Mouse (Mus musculus) heart, adult 2 months (tissue): ENCODE data around the gene Zfand5. TPM values are rescaled to one million over a fixed set of nuclear protein-coding genes. Genes with fewer than 3 reads are reported as not detected.

Source experiments
- DNase-seq, 2 experiments: peaks; one replicate each; pipeline ENCODE4 v3.0.0; 2021
- H3K27ac ChIP-seq: fragments of 200-600 bp; 2 replicates; pipeline ENCODE4 v1.8.1; 2022
- H3K27me3 ChIP-seq: fragments of 200-500 bp; 2 replicates; pipeline ENCODE4 v1.6.1; 2012; ENCODE audit warnings: mild to moderate bottlenecking, low read length, inconsistent platforms, mixed read lengths; ENCODE audit not compliant: control insufficient read depth, insufficient read depth
- H3K36me3 ChIP-seq: fragments of 200-500 bp; 2 replicates; pipeline ENCODE4 v1.6.1; 2012; ENCODE audit warnings: low read length, inconsistent platforms; ENCODE audit not compliant: control insufficient read depth, insufficient read depth
- H3K4me1 ChIP-seq: fragments of 200-500 bp; 2 replicates; pipeline ENCODE4 v1.6.1; 2011; ENCODE audit warnings: low read length; ENCODE audit not compliant: control insufficient read depth, insufficient read depth
- H3K4me3 ChIP-seq: fragments of 200-600 bp; 2 replicates; pipeline ENCODE4 v1.8.1; 2022
- H3K79me2 ChIP-seq: fragments of 200-500 bp; replicated peaks from 2 replicates; pipeline ENCODE4 v1.6.1; 2012; ENCODE audit warnings: mild to moderate bottlenecking, inconsistent platforms, low read length, moderate library complexity, mixed read lengths; ENCODE audit not compliant: control insufficient read depth, insufficient read depth
- H3K9ac ChIP-seq: fragments of 200-500 bp; 2 replicates; pipeline ENCODE4 v1.6.1; 2012; ENCODE audit warnings: low read depth, mild to moderate bottlenecking, control low read depth, inconsistent platforms, low read length, mixed read lengths
- CTCF ChIP-seq: fragments of 200-600 bp; IDR thresholded peaks from 2 replicates; pipeline ENCODE4 v1.8.1; 2022; ENCODE audit warnings: antibody characterized with exemption, mild to moderate bottlenecking, moderate library complexity
- EP300 ChIP-seq: fragments of 200-500 bp; IDR thresholded peaks from 2 replicates; pipeline ENCODE4 v1.6.1; 2011; ENCODE audit warnings: low read depth, low read length, control low read depth; ENCODE audit not compliant: insufficient read depth
- POLR2A ChIP-seq: fragments of 200-500 bp; IDR thresholded peaks from 2 replicates; pipeline ENCODE4 v1.6.1; 2011; ENCODE audit warnings: mild to moderate bottlenecking, low read depth, low read length, control low read depth; ENCODE audit not compliant: insufficient read depth
- WGBS: fragments of 180-500 bp; shearing (Covaris S2); methylation state at CpG from one replicate; pipeline ENCODE4 v1.1.7; 2018; 5-methylcytosine and 5-hydroxymethylcytosine counted together
- intact Hi-C: fragments of 180-260 bp; cut with DNase I; formaldehyde crosslinking; loops from one replicate; pipeline ENCODE4 v1.15.1; 2025
- polyA plus RNA-seq: library from polyadenylated mRNA; depleted of rRNA; stranded (reverse); fragments of >200 nt; gene quantifications from 2 replicates; pipeline ENCODE4 v1.2.3, GENCODE M21; 2012
- total RNA-seq, 2 experiments: library from RNA; stranded (reverse); gene quantifications; 2 replicates each; pipeline ENCODE4 v1.2.3; 2021

Gene Zfand5
- total and polyA plus RNA-seq, 3 experiments = 27.4 to 131 (median 114) TPM

DNA sequence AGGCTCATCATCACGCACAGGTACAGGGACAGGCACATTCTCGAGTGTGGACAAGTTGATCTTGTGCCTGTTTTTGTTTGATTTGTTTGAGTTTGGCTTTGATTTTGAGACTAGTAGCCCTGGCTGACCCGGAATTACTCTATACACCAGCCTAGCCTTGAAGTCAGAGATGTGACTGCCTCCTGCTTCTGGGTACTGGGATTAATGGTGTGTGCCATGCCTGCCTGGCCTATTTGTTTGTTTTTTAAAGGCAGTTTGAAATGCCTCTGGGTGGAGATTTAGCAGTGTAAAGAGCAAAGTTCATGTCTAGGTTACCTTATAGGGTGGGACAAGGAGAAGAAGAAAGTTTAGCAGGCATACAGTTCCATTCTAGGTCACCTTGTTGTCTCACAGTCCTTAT lies 43.6 kb downstream of the Zfand5 start:
- no peaks in the 10 kb centered on the region for H3K79me2 ChIP-seq
- H3K4me3 ChIP-seq = no peak overlapping the region
- no peak for TF ChIP-seq CTCF
- no peaks in the 10 kb centered on the region for H3K27me3 ChIP-seq
- 81% methylated on average over 3 of the region's 3 CpGs for WGBS
- intact Hi-C loops = no loop called here
- no peaks in the 10 kb centered on the region for H3K36me3 ChIP-seq
- H3K27ac ChIP-seq = no peak overlapping the region
- no peak overlapping the region for H3K9ac ChIP-seq
- no peaks in the 10 kb centered on the region for H3K4me1 ChIP-seq
- DNase-seq = no peak

DNA sequence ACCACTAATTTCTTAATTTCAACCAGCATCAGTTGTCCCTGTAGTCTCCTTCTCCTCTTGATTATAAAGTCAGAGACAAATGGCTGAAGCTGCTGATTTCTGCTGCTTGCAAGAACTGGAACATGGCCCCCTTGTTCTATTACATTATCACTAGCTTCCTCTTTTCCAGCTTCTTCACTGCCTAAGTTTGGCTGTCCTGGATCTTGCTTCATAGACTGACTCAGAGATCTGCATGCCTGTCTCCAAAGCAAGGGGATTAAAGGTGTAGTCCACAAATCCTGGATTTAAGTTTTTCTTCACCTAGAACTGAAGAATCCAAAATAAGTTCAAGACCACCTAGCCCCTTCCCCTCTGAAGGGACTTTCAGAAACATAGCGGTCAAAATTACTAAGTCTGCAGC lies 47.5 kb downstream of the Zfand5 start:
- TF ChIP-seq POLR2A = no peak
- no peak for TF ChIP-seq CTCF
- no peak for TF ChIP-seq EP300
- Histone ChIP-seq H3K36me3 (no peaks in the 10 kb centered on the region), H3K27ac (no peak overlapping the region), H3K4me1 (no peaks in the 10 kb centered on the region), H3K27me3 (no peaks in the 10 kb centered on the region), H3K79me2 (no peaks in the 10 kb centered on the region), H3K4me3 (no peak overlapping the region), H3K9ac (no peak overlapping the region)
- intact Hi-C loops = no loop called here
- WGBS = 85% methylated on average over 1 of the region's 1 CpGs
- DNase-seq = no peak

DNA sequence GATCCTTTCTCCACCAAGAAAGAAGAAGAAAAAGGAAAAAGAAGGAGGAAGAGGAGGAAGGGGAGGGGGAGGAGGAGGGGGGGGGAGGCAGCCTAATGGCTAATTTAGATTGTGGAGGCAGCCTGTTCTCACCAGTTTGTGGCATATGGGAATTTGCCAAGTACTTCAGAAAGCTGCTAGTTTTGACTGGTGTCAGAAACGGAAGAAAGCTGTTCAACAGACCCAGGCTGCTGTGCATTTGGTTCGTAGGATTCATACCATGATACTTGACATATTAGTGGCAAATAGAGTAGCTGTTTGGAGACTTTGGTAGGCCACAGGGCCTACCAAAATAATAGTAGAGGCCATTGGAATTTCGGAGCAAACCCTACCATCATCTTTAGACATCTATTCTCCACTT lies 53.3 kb downstream of the Zfand5 start:
- Histone ChIP-seq H3K4me1 (no peaks in the 10 kb centered on the region; the same call in 1 of the 2 replicates), H3K27ac (no peak overlapping the region), H3K9ac (no peak overlapping the region), H3K27me3 (no peaks in the 10 kb centered on the region), H3K79me2 (no peaks in the 10 kb centered on the region), H3K4me3 (no peak overlapping the region), H3K36me3 (no peaks in the 10 kb centered on the region)
- intact Hi-C loops = no loop called here
- TF ChIP-seq EP300 (no peak), POLR2A (no peak), CTCF (no peak)
- DNase-seq = no peak
- WGBS = 76% methylated on average over 3 of the region's 3 CpGs

DNA sequence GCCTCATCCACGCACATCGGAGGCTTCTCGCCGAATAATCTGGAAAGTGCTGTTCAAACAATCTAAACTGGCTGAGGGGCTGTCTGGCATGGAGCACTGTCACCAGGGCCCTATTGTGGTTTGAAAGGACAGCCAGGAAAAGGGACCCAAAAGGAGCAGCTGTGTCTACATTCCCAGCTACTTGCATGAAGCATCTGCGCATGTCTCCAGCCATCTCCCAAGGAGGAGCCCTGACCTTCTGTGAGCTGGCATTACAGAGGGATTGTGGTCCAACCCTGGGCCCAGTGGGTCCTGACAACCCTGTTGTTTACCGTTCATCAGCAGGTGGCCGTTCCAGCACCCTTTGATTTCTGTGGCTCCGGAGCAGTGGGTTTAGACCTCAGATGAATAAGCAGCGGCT lies 56.9 kb downstream of the Zfand5 start:
- Histone ChIP-seq H3K4me3 (no peak overlapping the region), H3K79me2 (no peaks in the 10 kb centered on the region), H3K27me3 (no peaks in the 10 kb centered on the region), H3K36me3 (peaks cover 2% of the 10 kb centered on the region; the same call in 1 of the 2 replicates), H3K4me1 (no peaks in the 10 kb centered on the region; the same call in 1 of the 2 replicates), H3K9ac (no peak overlapping the region), H3K27ac (no peak overlapping the region; the same call in 1 of the 2 replicates)
- WGBS = 85% methylated on average over 9 of the region's 9 CpGs
- intact Hi-C loops = no loop called here
- no peak for TF ChIP-seq POLR2A
- no peak for DNase-seq

DNA sequence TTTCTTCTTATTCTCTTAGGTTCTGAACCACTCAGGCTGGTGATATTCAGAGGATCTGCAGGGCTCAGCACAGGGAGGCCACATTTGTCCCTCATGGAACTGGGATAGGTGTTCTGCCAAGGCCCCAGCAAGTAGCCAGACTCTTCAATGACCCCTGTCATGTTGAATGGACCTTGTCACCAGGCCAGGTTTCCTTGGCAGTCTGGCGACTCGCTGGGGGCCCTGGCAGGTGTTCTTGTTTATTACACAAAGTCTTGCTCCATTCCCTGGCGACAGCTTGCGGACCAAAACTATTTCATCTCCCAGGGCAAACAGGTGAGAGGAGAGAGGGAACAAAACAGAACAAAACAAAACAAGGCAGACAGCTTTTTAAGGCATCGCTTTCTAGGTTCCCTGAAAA lies 57.7 kb downstream of the Zfand5 start:
- Histone ChIP-seq H3K27me3 (no peaks in the 10 kb centered on the region), H3K27ac (peak overlapping the region; percentile 74), H3K79me2 (no peaks in the 10 kb centered on the region), H3K9ac (no peak overlapping the region), H3K4me1 (no peaks in the 10 kb centered on the region; the same call in 1 of the 2 replicates), H3K4me3 (no peak overlapping the region), H3K36me3 (peaks cover 2% of the 10 kb centered on the region; the same call in 1 of the 2 replicates)
- intact Hi-C loops = no loop called here
- WGBS = 36% methylated on average over 5 of the region's 5 CpGs
- TF ChIP-seq CTCF (no peak), EP300 (0 out of 2 replicates have a peak, but pooled peaks have one; percentile 59)
- DNase-seq = peak; percentile 72 to 85

DNA sequence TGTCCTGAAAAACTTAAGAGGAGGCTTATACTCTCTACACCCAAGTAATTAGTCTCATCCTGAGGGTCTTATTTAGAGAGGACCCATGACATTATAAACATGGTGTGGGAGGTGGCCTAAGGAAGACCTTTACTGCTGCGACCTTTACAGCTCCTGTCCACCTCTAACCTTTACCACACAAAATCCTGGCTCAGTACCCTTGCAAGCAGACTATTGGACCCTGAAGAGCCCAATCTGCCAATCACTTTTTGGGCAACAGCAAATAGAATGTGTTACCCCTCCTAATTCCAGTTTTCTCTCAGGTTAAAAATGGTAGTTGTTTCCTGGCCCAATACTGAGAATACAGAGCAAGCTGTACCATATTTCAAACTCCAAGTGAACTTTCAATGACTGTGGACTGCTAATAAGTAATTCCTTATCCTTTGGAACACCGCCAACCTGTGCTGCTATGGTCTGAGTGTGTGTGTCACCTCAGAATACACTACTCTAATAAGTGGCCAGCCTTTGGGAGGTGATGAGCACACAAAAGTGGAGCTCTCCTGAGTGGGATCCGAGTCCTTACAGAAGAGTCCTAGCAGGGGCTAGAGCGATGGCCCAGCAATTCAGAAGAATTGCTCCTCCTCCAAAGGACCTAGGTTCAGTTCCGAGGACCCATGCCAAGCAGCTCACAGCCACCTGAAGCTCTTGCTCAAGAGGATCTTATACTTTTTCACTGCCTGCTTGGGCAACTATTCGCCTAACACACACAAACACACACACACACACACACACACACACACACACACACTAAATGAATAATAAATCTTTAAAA lies 58.4 kb downstream of the Zfand5 start:
- no peaks in the 10 kb centered on the region for H3K27me3 ChIP-seq
- WGBS = 71% methylated on average over 6 of the region's 6 CpGs
- intact Hi-C loops = no loop called here
- peak overlapping the region; percentile 74 for H3K27ac ChIP-seq
- no peaks in the 10 kb centered on the region for H3K79me2 ChIP-seq
- H3K4me3 ChIP-seq = no peak overlapping the region
- H3K36me3 ChIP-seq = peaks cover 2% of the 10 kb centered on the region; the same call in 1 of the 2 replicates
- H3K9ac ChIP-seq = no peak overlapping the region
- TF ChIP-seq CTCF (no peak), POLR2A (no peak), EP300 (no peak)
- no peak for DNase-seq
- no peaks in the 10 kb centered on the region; the same call in 1 of the 2 replicates for H3K4me1 ChIP-seq
